Mouse (Mus musculus) hindbrain, embryonic 10.5 days (tissue): Measurements from ENCODE around the gene Fam184a. TPM values are rescaled to one million over a fixed set of nuclear protein-coding genes. Genes with fewer than 3 reads are reported as not detected.

ENCODE experiments used
- DNase-seq: peaks from one replicate; pipeline ENCODE4 v3.0.0-alpha.2; 2017; ENCODE audit warnings: low spot score
- H3K27ac ChIP-seq: fragments of 300-500 bp; sonication (generic); 2 replicates; pipeline ENCODE4 v1.5.1; 2016; ENCODE audit warnings: mild to moderate bottlenecking, moderate library complexity
- H3K27me3 ChIP-seq: fragments of 300-500 bp; sonication (generic); 2 replicates; pipeline ENCODE4 v1.6.1; 2016; ENCODE audit warnings: mild to moderate bottlenecking; ENCODE audit not compliant: poor library complexity, insufficient read depth, severe bottlenecking
- H3K36me3 ChIP-seq: fragments of 300-500 bp; sonication (generic); 2 replicates; pipeline ENCODE4 v1.6.1; 2016; ENCODE audit warnings: mild to moderate bottlenecking, moderate library complexity
- H3K4me1 ChIP-seq: fragments of 300-500 bp; sonication (generic); replicated peaks from 2 replicates; pipeline ENCODE4 v1.6.1; 2016; ENCODE audit warnings: mild to moderate bottlenecking
- H3K4me3 ChIP-seq: fragments of 300-500 bp; sonication (generic); 2 replicates; pipeline ENCODE4 v1.5.1; 2016; ENCODE audit warnings: mild to moderate bottlenecking, moderate library complexity
- H3K9me3 ChIP-seq: fragments of 300-500 bp; sonication (generic); 2 replicates; pipeline ENCODE4 v1.6.1; 2016; ENCODE audit warnings: mild to moderate bottlenecking, moderate library complexity
- WGBS: fragments of 180-500 bp; shearing (Covaris S2); methylation state at CpG from one replicate; pipeline ENCODE4 v1.1.7; 2016; 5-methylcytosine and 5-hydroxymethylcytosine counted together
- polyA plus RNA-seq: library from polyadenylated mRNA; unstranded; fragments of >200 nt; fragmentation: Nextera tagmentation; extraction: Ambion mirVana; gene quantifications from 2 replicates; pipeline ENCODE4 v1.2.1, GENCODE M21; 2016

Fam184a gene
- polyA plus RNA-seq: 5.1 and 5.8 TPM in 2 replicates

GRCm38 (mm10) chr10:53750955-53751652, at the start of gene Fam184a:
TSS of gene Fam184a (minus strand) at chr10:53751123.
- peak; percentile 72 for DNase-seq
- WGBS: 3% methylated on average over 70 of the region's 71 CpGs
- Histone ChIP-seq H3K4me3 (peak within 1 kb of the TSS; percentile 86), H3K36me3 (no peaks in the 10 kb centered on the region), H3K4me1 (peaks cover 18% of the 10 kb centered on the region; the same call in 1 of the 2 replicates), H3K27ac (peak within 1 kb of the TSS; percentile 88), H3K9me3 (no peaks in the 10 kb centered on the region), H3K27me3 (peaks cover 7% of the 10 kb centered on the region; the same call in 1 of the 2 replicates)

- no peaks in the 10 kb centered on the region for H3K9me3 ChIP-seq
- no peak for DNase-seq
- H3K27ac ChIP-seq: no peak overlapping the region
- H3K27me3 ChIP-seq: no peaks in the 10 kb centered on the region
- H3K4me3 ChIP-seq: no peak overlapping the region
- no peaks in the 10 kb centered on the region for H3K36me3 ChIP-seq
- 89% methylated on average over 1 of the region's 1 CpGs for WGBS
- no peaks in the 10 kb centered on the region for H3K4me1 ChIP-seq
Measured at GRCm38 (mm10) chr10:53796258-53796581, 45.3 kb upstream of the Fam184a start.

GRCm38 (mm10) chr10:53795567-53796257, 44.8 kb upstream of the Fam184a start:
- 22% methylated on average over 2 of the region's 2 CpGs for WGBS
- DNase-seq: no peak
- no peak overlapping the region for H3K4me3 ChIP-seq
- H3K27me3 ChIP-seq: no peaks in the 10 kb centered on the region
- no peaks in the 10 kb centered on the region for H3K4me1 ChIP-seq
- H3K9me3 ChIP-seq: no peaks in the 10 kb centered on the region
- no peaks in the 10 kb centered on the region for H3K36me3 ChIP-seq
- H3K27ac ChIP-seq: no peak overlapping the region

- H3K4me1 ChIP-seq: no peaks in the 10 kb centered on the region
- 91% methylated on average over 2 of the region's 2 CpGs for WGBS
- H3K27ac ChIP-seq: no peak overlapping the region
- no peaks in the 10 kb centered on the region for H3K36me3 ChIP-seq
- DNase-seq: no peak
- H3K27me3 ChIP-seq: no peaks in the 10 kb centered on the region
- H3K9me3 ChIP-seq: peaks cover 12% of the 10 kb centered on the region
- no peak overlapping the region for H3K4me3 ChIP-seq
Measured at GRCm38 (mm10) chr10:53791281-53791680, 40.4 kb upstream of the Fam184a start.

GRCm38 (mm10) chr10:53776591-53776990, 25.7 kb upstream of the Fam184a start:
- no peaks in the 10 kb centered on the region for H3K27me3 ChIP-seq
- no peaks in the 10 kb centered on the region for H3K36me3 ChIP-seq
- DNase-seq: no peak
- no peaks in the 10 kb centered on the region for H3K4me1 ChIP-seq
- H3K27ac ChIP-seq: no peak overlapping the region
- 86% methylated on average over 2 of the region's 2 CpGs for WGBS
- H3K4me3 ChIP-seq: no peak overlapping the region
- no peaks in the 10 kb centered on the region for H3K9me3 ChIP-seq

GRCm38 (mm10) chr10:53772708-53773107, 21.8 kb upstream of the Fam184a start:
- H3K4me3 ChIP-seq: no peak overlapping the region
- no peaks in the 10 kb centered on the region for H3K9me3 ChIP-seq
- no peak overlapping the region for H3K27ac ChIP-seq
- no peaks in the 10 kb centered on the region for H3K4me1 ChIP-seq
- WGBS: 89% methylated on average over 4 of the region's 4 CpGs
- DNase-seq: no peak
- no peaks in the 10 kb centered on the region for H3K27me3 ChIP-seq
- H3K36me3 ChIP-seq: no peaks in the 10 kb centered on the region

GRCm38 (mm10) chr10:53771480-53771879, 20.6 kb upstream of the Fam184a start:
- no peaks in the 10 kb centered on the region for H3K9me3 ChIP-seq
- H3K36me3 ChIP-seq: no peaks in the 10 kb centered on the region
- H3K27me3 ChIP-seq: no peaks in the 10 kb centered on the region
- H3K27ac ChIP-seq: no peak overlapping the region
- no peak for DNase-seq
- WGBS: 72% methylated on average over 2 of the region's 2 CpGs
- H3K4me1 ChIP-seq: no peaks in the 10 kb centered on the region
- no peak overlapping the region for H3K4me3 ChIP-seq

GRCm38 (mm10) chr10:53768745-53769144, 17.8 kb upstream of the Fam184a start:
- no peaks in the 10 kb centered on the region for H3K27me3 ChIP-seq
- H3K27ac ChIP-seq: no peak overlapping the region
- H3K4me3 ChIP-seq: no peak overlapping the region
- no peaks in the 10 kb centered on the region for H3K4me1 ChIP-seq
- no peak for DNase-seq
- H3K36me3 ChIP-seq: no peaks in the 10 kb centered on the region
- no peaks in the 10 kb centered on the region for H3K9me3 ChIP-seq
- WGBS: 74% methylated on average over 3 of the region's 3 CpGs

GRCm38 (mm10) chr10:53765471-53765870, 14.5 kb upstream of the Fam184a start:
- no peaks in the 10 kb centered on the region for H3K4me1 ChIP-seq

GRCm38 (mm10) chr10:53752723-53753122, 1.8 kb upstream of the Fam184a start:
- WGBS: 83% methylated on average over 1 of the region's 1 CpGs
- no peak for DNase-seq
- H3K4me1 ChIP-seq: peaks cover 18% of the 10 kb centered on the region; the same call in 1 of the 2 replicates
- H3K27me3 ChIP-seq: peaks cover 7% of the 10 kb centered on the region; the same call in 1 of the 2 replicates
- H3K36me3 ChIP-seq: no peaks in the 10 kb centered on the region
- no peaks in the 10 kb centered on the region for H3K9me3 ChIP-seq
- no peak overlapping the region for H3K27ac ChIP-seq
- no peak overlapping the region for H3K4me3 ChIP-seq

More at GRCm38 (mm10) chr10:53765471-53765870, 14.5 kb upstream of the Fam184a start:
- WGBS: 84% methylated on average over 4 of the region's 4 CpGs
- Histone ChIP-seq H3K27ac (no peak overlapping the region), H3K4me3 (no peak overlapping the region), H3K36me3 (no peaks in the 10 kb centered on the region), H3K9me3 (no peaks in the 10 kb centered on the region), H3K27me3 (no peaks in the 10 kb centered on the region)
- no peak for DNase-seq

GRCm38 (mm10) chr10:53750275-53750954, 508 bp downstream of the Fam184a start:
- DNase-seq: peak; percentile 50
- 9% methylated on average over 39 of the region's 39 CpGs for WGBS
- Histone ChIP-seq H3K9me3 (no peaks in the 10 kb centered on the region), H3K4me3 (peak overlapping the region; percentile 86), H3K27ac (peak overlapping the region; percentile 88), H3K4me1 (peaks cover 18% of the 10 kb centered on the region; the same call in 1 of the 2 replicates), H3K27me3 (peaks cover 7% of the 10 kb centered on the region; the same call in 1 of the 2 replicates), H3K36me3 (no peaks in the 10 kb centered on the region)

- Histone ChIP-seq H3K27ac (no peak overlapping the region), H3K4me3 (no peak overlapping the region), H3K36me3 (no peaks in the 10 kb centered on the region), H3K27me3 (peaks cover 7% of the 10 kb centered on the region; the same call in 1 of the 2 replicates), H3K9me3 (no peaks in the 10 kb centered on the region), H3K4me1 (peaks cover 12% of the 10 kb centered on the region; the same call in 1 of the 2 replicates)
- WGBS: 93% methylated on average over 6 of the region's 6 CpGs
- DNase-seq: no peak
Measured at GRCm38 (mm10) chr10:53746039-53746438, 4.9 kb downstream of the Fam184a start.

GRCm38 (mm10) chr10:53742961-53743360, 8.0 kb downstream of the Fam184a start:
- Histone ChIP-seq H3K27me3 (no peaks in the 10 kb centered on the region), H3K4me1 (no peaks in the 10 kb centered on the region), H3K4me3 (no peak overlapping the region), H3K9me3 (no peaks in the 10 kb centered on the region), H3K36me3 (no peaks in the 10 kb centered on the region), H3K27ac (no peak overlapping the region)
- DNase-seq: no peak
- 86% methylated on average over 5 of the region's 5 CpGs for WGBS
